Mouse (Mus musculus): ENCODE results near the gene BC048671.

BC048671 gene

DNA sequence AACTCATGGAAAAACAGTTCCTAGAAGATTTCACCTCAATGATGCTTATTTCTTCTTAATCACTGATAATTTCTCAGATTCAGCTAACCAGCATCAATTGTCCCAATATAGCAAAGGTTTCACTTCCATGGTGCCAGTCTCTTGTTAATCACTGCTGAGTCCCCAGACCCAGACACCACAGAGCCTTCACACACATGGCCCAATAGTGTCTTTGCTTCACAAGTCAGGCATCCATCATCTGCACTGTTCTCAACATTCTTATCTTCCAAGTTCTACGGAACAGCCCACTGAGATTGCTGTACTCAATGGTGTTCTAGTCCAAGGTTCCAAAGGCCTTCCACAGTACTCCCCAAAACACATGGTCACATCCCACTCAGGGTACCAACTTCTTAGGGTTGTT, at the start of gene BC048671:
BC048671 (plus strand) TSS at position 301 of the 400 bp plus-strand sequence.
- DNase-seq (ENCODE audit: low spot score): no peak

- no peak for DNase-seq (ENCODE audit: low spot score)
These were observed 12.8 kb upstream of the BC048671 start for GRCm38 (mm10) chr6:90288265-90288664.

- no peak for DNase-seq (ENCODE audit: low spot score)
These were observed 5.4 kb downstream of the BC048671 start for GRCm38 (mm10) chr6:90306315-90306975.

- no peak for DNase-seq (ENCODE audit: low spot score)
These were observed 8.1 kb downstream of the BC048671 start for GRCm38 (mm10) chr6:90308839-90309778.

GRCm38 (mm10) chr6:90315961-90316360, 14.9 kb downstream of the BC048671 start:
- no peak for DNase-seq (ENCODE audit: low spot score)

DNA sequence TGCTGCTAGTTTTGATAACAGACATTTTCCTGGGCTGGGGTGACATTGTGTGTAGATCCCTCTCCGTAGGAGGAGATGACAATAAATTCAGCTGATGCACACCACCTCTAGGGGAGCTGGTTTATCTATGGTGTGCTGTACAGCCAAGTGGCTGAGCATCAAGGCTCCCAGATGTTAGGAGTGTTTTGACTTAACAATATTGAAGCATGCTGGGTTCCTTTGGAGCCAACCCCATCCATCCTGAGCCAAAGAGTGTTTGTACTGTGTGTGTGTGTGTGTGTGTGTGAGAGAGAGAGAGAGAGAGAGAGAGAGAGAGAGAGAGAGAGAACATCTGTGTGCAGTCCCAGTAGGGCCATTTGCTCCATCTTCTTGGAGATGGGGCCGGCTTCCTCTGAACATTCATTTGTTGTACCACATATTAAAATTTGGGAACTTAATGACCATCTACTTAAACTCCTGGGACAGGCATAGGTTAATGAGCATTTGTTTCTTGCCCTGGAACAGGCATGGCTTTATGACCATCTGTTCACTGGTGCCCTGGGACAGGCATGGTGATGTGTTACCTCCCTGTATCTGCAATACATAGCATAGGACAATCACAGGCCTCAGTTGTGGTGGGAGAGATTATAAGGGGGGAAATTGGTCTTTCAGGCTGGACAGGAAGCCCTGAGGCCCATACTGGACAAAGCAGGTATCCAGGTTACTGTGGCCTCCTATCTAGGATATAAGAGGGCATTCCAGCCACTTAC, 16.7 kb downstream of the BC048671 start:
- DNase-seq (ENCODE audit: low spot score): no peak

GRCm38 (mm10) chr6:90319019-90319418, 18.0 kb downstream of the BC048671 start:
- no peak for DNase-seq (ENCODE audit: low spot score)

DNA sequence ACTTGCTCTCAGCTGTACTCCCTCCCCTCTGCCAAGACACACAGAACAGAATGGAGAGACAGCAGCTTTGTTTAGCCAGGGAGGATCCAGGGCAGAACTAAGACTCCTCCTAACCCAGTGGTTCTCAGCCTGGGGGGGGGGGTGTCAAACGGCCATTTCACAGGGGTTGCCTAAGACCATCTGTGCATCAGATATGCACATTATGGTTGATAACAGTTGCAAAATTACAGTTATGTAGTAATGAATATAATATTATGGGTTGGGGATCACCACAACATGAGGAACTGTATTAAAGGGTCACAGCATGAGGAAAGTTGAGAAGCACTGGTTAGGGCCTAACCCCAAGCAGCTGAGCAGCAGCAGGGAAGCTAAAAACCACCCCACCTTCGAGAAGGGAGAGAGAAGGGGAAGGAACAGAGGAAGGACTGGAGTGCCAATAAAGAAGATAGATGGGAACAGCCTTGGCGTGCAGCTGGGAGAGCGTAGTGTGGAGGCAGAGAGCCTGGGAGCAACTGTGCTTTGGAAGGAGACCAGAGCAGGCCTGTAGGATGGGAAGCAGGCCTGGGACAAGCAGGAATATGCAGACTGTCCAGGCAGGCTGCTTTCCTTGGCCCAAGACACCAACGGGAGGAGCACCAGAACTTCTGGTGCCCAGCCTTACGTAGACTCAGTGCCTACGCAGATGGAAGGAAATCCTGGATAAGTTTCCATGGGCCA, 18.6 kb downstream of the BC048671 start:
- DNase-seq (ENCODE audit: low spot score): no peak

DNA sequence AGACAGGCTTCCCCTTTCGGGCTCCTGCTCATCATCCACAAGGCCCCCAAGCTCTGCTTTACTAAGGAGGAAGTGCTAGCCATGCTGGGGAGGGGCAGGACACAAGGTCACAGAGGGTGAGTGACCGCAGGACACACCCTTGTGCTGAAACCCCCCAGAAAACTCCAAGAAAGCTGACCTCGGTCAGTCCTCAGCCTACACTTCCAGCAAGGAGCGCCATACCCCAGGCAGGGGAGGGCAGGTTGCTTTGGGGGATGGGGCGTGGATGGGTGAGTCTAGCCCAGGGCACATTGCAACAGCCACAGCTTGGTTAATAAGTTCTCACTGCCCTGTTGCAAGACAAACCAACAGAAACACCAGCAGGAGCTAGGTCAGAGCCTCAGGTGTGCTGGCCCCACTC, 19.4 kb downstream of the BC048671 start:
- DNase-seq (ENCODE audit: low spot score): no peak

GRCm38 (mm10) chr6:90321811-90322210, 20.8 kb downstream of the BC048671 start:
- no peak for DNase-seq (ENCODE audit: low spot score)

- DNase-seq (ENCODE audit: low spot score): peak; percentile 51
These were observed 23.0 kb downstream of the BC048671 start for GRCm38 (mm10) chr6:90324026-90324425.

- no peak for DNase-seq (ENCODE audit: low spot score)
These were observed 23.4 kb downstream of the BC048671 start for GRCm38 (mm10) chr6:90324463-90324862.

DNA sequence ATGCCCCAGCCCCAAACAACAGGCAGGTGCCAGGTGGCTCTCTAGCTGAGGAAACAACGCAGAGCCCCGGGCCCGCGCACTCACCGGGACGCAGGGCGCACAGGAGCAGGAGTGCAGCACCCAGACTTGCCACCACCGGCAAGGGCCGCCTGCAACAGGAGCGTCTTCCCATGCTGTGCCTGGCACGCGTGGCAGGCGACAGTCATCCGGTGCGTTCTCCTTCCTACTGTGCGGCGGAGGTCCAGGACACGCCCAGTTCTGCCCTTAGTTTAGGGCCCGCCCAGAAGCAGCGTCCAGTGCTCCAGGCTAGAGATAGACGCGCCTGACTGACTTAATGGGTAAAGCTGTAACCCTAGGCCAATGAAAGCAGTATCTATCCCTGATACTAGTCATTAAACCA, 24.0 kb downstream of the BC048671 start, which contains the start of gene Chst13:
Chst13 (minus strand) TSS at position 195 of the 400 bp plus-strand sequence.
- DNase-seq (ENCODE audit: low spot score): peak; percentile 10

DNA sequence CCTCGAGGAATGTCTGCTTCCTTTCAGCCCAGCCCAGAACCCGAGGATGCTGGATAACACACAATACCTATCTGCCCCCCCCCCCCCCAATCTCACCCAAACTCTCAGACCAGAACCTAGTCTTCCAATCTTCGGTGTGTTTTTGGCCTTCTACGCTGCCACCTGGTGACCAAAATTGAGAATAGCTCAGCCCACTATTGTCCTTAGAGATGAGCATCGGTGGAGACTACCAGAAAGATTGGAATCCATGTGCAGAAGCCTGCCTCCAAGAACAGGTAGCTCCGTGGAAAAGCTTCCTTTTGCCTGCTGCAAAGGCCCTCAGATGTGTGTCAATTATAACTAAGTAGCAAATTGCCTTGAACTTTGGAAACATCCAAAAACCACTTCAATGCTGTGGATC, 26.7 kb downstream of the BC048671 start:
- peak; percentile 21 for DNase-seq (ENCODE audit: low spot score)

- peak; percentile 10 for DNase-seq (ENCODE audit: low spot score)
These were observed 28.9 kb downstream of the BC048671 start for GRCm38 (mm10) chr6:90329953-90330352.

GRCm38 (mm10) chr6:90332561-90333425, 31.8 kb downstream of the BC048671 start, which contains the start of gene Uroc1:
TSS of gene Uroc1 (plus strand) at chr6:90333284.
- DNase-seq (ENCODE audit: low spot score): no peak

- DNase-seq (ENCODE audit: low spot score): no peak
These were observed 33.2 kb downstream of the BC048671 start for GRCm38 (mm10) chr6:90334244-90334643.

- DNase-seq (ENCODE audit: low spot score): no peak
These were observed 41.3 kb downstream of the BC048671 start for GRCm38 (mm10) chr6:90342343-90342742.

GRCm38 (mm10) chr6:90347183-90347582, 46.2 kb downstream of the BC048671 start:
- no peak for DNase-seq (ENCODE audit: low spot score)

GRCm38 (mm10) chr6:90348500-90348899, 47.5 kb downstream of the BC048671 start:
- no peak for DNase-seq (ENCODE audit: low spot score)

GRCm38 (mm10) chr6:90350011-90350410, 49.0 kb downstream of the BC048671 start:
- no peak for DNase-seq (ENCODE audit: low spot score)
